Mouse (Mus musculus): Measurements from ENCODE around the gene Sucla2. TPM values are rescaled to one million over a fixed set of nuclear protein-coding genes. Genes with fewer than 3 reads are reported as not detected.

Gene Sucla2
- total and polyA plus RNA-seq, 3 experiments: 51.9 to 98.4 (median 60.3) TPM

DNA sequence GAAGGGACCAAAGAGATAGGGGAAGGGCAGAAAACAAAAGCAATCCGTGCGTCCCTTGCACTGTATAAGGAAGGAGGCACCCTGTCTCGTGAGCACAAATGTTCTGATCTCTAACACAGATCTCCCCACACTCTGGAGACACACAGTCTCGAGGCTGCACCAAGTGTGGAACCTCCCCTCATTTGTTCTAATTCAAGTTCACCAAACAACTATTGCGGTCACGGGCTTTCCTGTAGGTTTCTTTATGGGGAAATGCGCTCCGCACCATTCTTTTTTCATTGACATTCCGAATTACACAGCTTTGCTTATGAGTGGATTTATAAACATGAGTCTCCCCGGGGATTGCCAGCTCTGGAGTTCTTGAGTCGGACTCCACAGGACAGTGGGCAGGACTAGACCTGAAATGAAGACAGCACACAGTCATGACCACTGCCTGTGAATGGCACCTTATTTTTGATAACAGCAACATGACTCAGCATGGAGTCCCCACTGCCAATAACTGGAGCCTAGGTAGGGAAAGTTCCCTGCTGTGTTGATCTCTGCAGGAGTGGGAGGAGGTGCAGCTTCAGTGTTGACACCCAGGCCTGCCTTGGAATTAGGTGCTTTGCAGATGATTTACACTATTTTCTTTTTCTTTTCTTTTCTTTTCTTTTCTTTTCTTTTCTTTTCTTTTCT is 17.3 kb upstream of the Sucla2 start:
- no peak for DNase-seq (ENCODE audit: extremely low read depth)
- Histone ChIP-seq H3K9me3 (replicated peaks; ENCODE audit: low read length) (peaks cover 2% of the 10 kb centered on the region), H3K27me3 (replicated peaks) (peaks cover 9% of the 10 kb centered on the region), H3K36me3 (replicated peaks in 1 of 2; ENCODE audit: control insufficient read depth in 1 of 2, insufficient read depth in 1 of 2, low read length in 1 of 2) (peaks cover 8 to 15% of the 10 kb centered on the region in 2 experiments), H3K27ac (ENCODE audit: insufficient read depth, low read depth) (no peak overlapping the region), H3K4me1 (ENCODE audit: control insufficient read depth in 1 of 2, insufficient read depth in 2 of 2) (peaks cover 11 to 30% of the 10 kb centered on the region in 2 experiments), H3K9ac (ENCODE audit: insufficient read depth, low read depth) (no peak overlapping the region), H3K4me3 (replicated peaks in 1 of 3; ENCODE audit: low read depth in 2 of 3, low read length in 2 of 3, poor library complexity in 1 of 3) (no peak overlapping the region), H3K4me2 (ENCODE audit: insufficient read depth, low read depth, poor library complexity, severe bottlenecking) (no peak overlapping the region), H3K79me2 (replicated peaks; ENCODE audit: control insufficient read depth, extremely low read depth, insufficient read depth, poor library complexity, severe bottlenecking) (peaks cover 27% of the 10 kb centered on the region)
- TF ChIP-seq TCF12 (IDR thresholded peaks at IDR 0.05; ENCODE audit: low read depth, low read length) (no peak), RAD21 (IDR thresholded peaks at IDR 0.05; ENCODE audit: low read depth, low read length) (no peak), MAFK (IDR thresholded peaks at IDR 0.05; ENCODE audit: insufficient replicate concordance, low read length) (no peak), CTCF (conservative IDR thresholded peaks at IDR 0.05 in 1 of 2, IDR thresholded peaks at IDR 0.05 in 1 of 2; ENCODE audit: low read depth in 2 of 2, low read length in 2 of 2) (no peak), MAZ (IDR thresholded peaks at IDR 0.05; ENCODE audit: low read depth, low read length) (no peak), UBTF (IDR thresholded peaks at IDR 0.05; ENCODE audit: low read depth, low read length) (no peak), MXI1 (IDR thresholded peaks at IDR 0.05; ENCODE audit: low read depth, low read length) (no peak), USF1 (IDR thresholded peaks at IDR 0.05; ENCODE audit: low read depth, low read length) (no peak), JUN (IDR thresholded peaks at IDR 0.05; ENCODE audit: insufficient read depth, low read depth, low read length) (no peak), NRF1 (IDR thresholded peaks at IDR 0.05; ENCODE audit: low read depth, low read length) (no peak), MAX (IDR thresholded peaks at IDR 0.05; ENCODE audit: low read length) (no peak)
- in situ Hi-C loops (cut with MboI; ENCODE audit: low pct_ligation_motif_present, low pct_unique_long_range_greater_than_20kb, low sequenced_read_pairs) (no loop called here), dilution Hi-C loops (cut with MboI; ENCODE audit: extremely low pct_ligation_motif_present, extremely low pct_unique_long_range_greater_than_20kb, low sequenced_read_pairs) (no loop called here)

DNA sequence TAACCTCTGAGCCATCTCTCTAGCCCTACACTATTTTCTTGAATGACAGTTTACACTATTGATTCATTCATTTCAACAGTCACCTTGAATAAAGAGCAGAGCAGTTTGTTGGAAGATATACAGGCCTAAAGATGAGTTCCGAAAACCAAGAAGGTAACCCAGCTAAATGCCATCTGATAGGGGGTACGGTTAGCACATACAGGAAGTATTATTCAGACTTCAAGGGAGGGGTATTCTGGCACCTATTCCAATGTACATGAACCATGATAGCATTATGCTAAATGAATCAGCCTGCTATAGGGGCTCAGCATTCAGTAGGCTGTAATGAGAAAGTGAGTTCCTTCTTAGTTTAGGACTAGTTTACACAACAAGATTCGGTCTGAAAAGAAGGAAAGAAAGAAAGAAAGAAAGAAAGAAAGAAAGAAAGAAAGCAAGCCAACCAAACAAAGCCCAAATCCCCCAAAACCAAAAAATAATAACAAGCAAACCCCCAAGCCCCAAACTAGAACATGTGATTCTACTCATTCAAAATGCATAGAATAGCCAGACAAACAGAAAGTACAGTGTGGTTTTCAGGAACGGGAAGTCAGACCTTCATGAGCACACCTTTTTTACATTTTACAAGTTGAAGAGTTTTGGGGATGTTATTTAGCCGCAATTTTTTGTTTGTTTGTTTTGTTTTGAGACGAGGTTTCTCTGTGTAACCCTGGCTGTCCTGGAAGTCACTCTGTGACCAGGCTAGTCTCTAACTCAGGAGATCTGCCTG is 16.3 kb upstream of the Sucla2 start:
- dilution Hi-C loops (cut with MboI; ENCODE audit: extremely low pct_ligation_motif_present, extremely low pct_unique_long_range_greater_than_20kb, low sequenced_read_pairs): no loop called here

More for the DNA sequence above, 16.3 kb upstream of the Sucla2 start:
- in situ Hi-C loops (cut with MboI; ENCODE audit: low pct_ligation_motif_present, low pct_unique_long_range_greater_than_20kb, low sequenced_read_pairs): no loop called here
- peaks cover 8 to 24% of the 10 kb centered on the region in 2 experiments for H3K36me3 ChIP-seq (replicated peaks in 1 of 2; ENCODE audit: control insufficient read depth in 1 of 2, insufficient read depth in 1 of 2, low read length in 1 of 2)
- H3K27ac ChIP-seq (ENCODE audit: insufficient read depth, low read depth): no peak overlapping the region
- H3K4me3 ChIP-seq (replicated peaks in 1 of 3; ENCODE audit: low read depth in 2 of 3, low read length in 2 of 3, poor library complexity in 1 of 3): no peak overlapping the region
- peaks cover 8% of the 10 kb centered on the region for H3K27me3 ChIP-seq (replicated peaks)
- TF ChIP-seq MAFK (IDR thresholded peaks at IDR 0.05; ENCODE audit: insufficient replicate concordance, low read length): no peak
- H3K9ac ChIP-seq (ENCODE audit: insufficient read depth, low read depth): no peak overlapping the region
- peaks cover 2% of the 10 kb centered on the region for H3K9me3 ChIP-seq (replicated peaks; ENCODE audit: low read length)
- peaks cover 11 to 30% of the 10 kb centered on the region in 2 experiments for H3K4me1 ChIP-seq (ENCODE audit: control insufficient read depth in 1 of 2, insufficient read depth in 2 of 2)
- peaks cover 30% of the 10 kb centered on the region for H3K79me2 ChIP-seq (replicated peaks; ENCODE audit: control insufficient read depth, extremely low read depth, insufficient read depth, poor library complexity, severe bottlenecking)
- no peak overlapping the region for H3K4me2 ChIP-seq (ENCODE audit: insufficient read depth, low read depth, poor library complexity, severe bottlenecking)
- no peak for DNase-seq (ENCODE audit: extremely low read depth)
